Mouse (Mus musculus): ENCODE data around the gene Tmem182.

The Tmem182 gene

GRCm38 (mm10) chr1:40865043-40865442 lies 59.6 kb downstream of the Tmem182 start:
- no peak for DNase-seq (ENCODE audit: low read depth, low spot score)

GRCm38 (mm10) chr1:40867106-40867505 lies 61.7 kb downstream of the Tmem182 start:
- DNase-seq (ENCODE audit: low read depth, low spot score) = no peak

- DNase-seq (ENCODE audit: low read depth, low spot score) = no peak
Observed at GRCm38 (mm10) chr1:40867651-40868050, 62.2 kb downstream of the Tmem182 start.

DNA sequence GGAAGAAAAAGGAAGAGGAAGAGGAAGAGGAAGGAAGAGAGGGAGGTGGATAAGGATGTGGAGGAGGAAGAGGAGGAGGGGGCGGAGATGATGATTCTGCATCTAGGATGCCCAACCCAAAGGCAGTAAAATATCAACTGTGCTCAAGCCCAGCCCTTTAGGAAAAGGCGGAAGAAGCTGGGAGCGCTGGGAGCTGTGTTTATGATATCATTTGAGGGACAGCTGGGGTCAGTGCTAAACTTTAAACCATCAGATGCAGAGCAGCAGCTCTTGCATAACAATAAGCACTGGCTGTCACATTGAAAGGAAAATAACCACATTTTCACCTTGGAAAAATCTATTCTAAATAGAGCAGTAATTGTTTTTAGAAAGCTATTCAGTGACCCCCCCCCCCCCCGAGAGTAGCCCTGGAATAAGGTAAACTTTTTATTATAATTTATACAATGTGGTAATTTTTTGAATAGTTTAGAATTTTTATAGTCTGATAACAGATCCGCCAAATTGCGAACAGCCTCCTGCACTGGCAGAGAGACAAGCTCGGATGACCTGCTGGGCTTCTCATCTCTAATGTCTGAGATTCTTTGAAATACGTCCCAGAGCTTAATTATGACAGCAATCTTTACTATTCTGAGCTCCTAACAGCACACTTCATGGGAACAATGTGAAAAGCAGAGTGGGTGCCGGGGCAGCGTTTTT lies 68.5 kb downstream of the Tmem182 start:
- no peak for DNase-seq (ENCODE audit: low read depth, low spot score)

DNA sequence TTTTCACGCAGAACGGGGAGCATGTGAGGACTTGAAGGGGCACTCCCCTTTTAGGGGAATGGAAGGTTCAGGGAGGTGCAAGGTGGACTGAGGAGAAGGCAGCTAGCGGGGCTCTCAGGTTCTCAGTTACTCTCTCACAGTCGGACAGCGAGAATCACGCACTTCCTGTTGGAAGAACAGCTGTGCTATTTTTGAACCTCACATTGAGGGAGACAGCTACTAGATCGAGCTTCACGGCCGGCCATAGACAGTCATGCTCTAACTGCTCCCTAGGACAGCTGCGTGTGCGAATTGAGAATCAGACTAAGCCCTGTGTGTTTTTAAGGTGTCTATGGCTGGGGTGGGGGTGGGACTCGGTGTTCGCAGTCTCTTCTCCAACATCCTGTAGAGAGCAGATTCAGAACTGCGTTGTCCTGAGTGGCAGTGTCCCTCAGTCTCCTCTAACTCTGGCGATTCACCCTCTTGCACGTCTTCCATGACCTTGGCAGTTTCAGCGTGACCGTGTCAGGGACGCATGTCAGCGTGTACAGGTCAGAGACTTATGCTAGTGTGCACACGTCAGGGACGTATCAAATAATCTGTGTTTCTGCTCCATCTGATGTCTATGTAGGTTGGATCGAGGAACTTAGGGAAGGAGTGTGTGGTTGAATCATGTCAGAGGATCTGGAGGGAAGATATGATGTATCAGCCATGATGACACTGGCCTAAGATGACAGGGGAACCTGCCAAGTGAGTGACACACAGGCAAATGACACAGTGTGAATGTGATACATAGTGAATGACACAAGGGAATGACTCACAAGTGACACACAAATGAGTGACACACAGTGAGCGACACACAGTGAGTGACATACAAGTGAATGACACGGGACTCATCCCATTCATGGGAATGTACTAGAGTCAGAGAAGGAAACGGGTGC lies 69.3 kb downstream of the Tmem182 start:
- DNase-seq (ENCODE audit: low read depth, low spot score) = no peak

DNA sequence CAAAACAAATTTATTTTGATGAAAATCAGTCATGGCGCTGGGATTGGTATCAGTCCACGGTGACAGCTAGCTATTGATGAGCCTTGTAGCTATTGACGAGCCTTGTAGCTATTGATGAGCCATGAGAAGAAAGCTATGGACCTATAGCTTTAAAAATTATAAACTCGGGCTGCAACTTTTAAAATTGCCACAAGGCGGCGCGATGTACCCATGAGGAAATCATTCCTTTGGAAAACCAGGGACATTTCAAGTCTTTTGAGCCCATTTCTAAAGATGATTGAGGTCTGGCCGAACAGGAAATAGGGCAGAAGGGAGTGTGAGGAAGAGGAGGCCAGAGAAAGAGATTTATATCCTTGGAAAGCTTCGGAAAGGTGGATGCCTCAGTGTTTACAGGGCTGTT lies 73.7 kb downstream of the Tmem182 start:
- DNase-seq (ENCODE audit: low read depth, low spot score) = no peak

DNA sequence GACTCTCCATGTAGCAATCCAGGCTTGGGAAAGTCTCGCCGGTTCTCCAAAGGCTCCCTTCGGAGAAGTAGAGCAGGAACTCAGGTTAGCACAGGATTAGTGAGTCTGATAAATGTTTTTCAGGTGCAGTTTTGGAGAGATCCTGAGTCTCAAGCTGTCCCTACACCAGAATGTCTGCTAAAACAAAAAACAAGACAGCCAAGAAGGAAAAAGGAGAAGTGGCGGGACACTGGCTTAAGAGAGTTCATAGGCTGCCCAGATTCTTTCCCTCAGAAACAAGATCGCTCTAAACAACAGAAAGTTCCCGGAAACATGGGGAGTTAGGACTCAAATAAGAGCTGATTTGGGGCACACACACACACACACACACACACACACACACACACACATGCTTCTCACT lies 74.1 kb downstream of the Tmem182 start:
- no peak for DNase-seq (ENCODE audit: low read depth, low spot score)

GRCm38 (mm10) chr1:40880527-40880926 lies 75.1 kb downstream of the Tmem182 start:
- no peak for DNase-seq (ENCODE audit: low read depth, low spot score)

- no peak for DNase-seq (ENCODE audit: low read depth, low spot score)
Observed at GRCm38 (mm10) chr1:40883856-40884255, 78.5 kb downstream of the Tmem182 start.

GRCm38 (mm10) chr1:40884943-40885342 lies 79.5 kb downstream of the Tmem182 start:
- no peak for DNase-seq (ENCODE audit: low read depth, low spot score)

GRCm38 (mm10) chr1:40887673-40888072 lies 82.3 kb downstream of the Tmem182 start:
- DNase-seq (ENCODE audit: low read depth, low spot score) = no peak

DNA sequence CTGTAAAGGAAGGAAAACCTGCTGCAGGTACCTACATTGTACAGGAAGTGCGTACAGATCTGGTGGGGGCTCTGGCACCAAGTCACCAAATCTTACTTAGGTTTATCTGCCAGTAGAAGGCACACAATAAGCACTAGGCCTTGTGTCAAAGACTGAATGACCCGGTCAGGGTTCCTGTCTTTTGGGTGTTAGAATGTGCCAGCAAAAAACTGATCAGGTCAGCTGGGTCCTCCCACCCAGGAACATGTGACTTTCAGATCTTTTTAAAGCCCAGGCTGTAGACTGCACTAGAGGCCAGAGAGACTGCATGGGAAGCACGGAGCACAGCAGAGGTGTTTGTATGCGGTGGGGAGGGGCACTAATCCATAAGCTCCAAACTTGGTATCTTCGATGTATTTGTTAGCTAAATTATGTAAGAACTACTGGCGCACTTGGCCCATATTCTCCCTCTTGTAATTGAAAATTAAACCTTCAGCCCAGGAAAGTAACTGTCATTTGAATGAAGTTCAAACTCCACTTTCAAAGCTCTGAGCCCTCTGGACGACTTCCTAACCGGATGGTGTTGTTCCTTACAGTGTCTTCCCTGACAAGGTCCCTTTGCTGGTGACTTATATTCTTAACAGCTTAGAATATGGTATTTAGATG lies 83.1 kb downstream of the Tmem182 start:
- no peak for DNase-seq (ENCODE audit: low read depth, low spot score)

- DNase-seq (ENCODE audit: low read depth, low spot score) = no peak
Observed at GRCm38 (mm10) chr1:40889617-40890016, 84.2 kb downstream of the Tmem182 start.

GRCm38 (mm10) chr1:40890246-40890645 lies 84.8 kb downstream of the Tmem182 start:
- DNase-seq (ENCODE audit: low read depth, low spot score) = no peak

GRCm38 (mm10) chr1:40903712-40904111 lies 98.3 kb downstream of the Tmem182 start:
- DNase-seq (ENCODE audit: low read depth, low spot score) = no peak
